Mouse (Mus musculus) kidney, postnatal 0 days (tissue): ENCODE data around the gene Kcmf1. TPM values are rescaled to one million over a fixed set of nuclear protein-coding genes. Genes with fewer than 3 reads are reported as not detected.

ENCODE experiments used
- ATAC-seq: fragments of 200-750 bp; cut with Nextera tagmentation; replicated peaks from 2 replicates; pipeline ENCODE4 v1.8.0; 2017; ENCODE audit warnings: low read depth, moderate number of reproducible peaks, moderate TSS enrichment, moderate library complexity; ENCODE audit not compliant: low FRiP score
- DNase-seq: peaks from one replicate; pipeline ENCODE4 v3.0.0-alpha.2; 2016; ENCODE audit warnings: low spot score
- H3K27ac ChIP-seq: fragments of 300-500 bp; sonication (generic); 2 replicates; pipeline ENCODE4 v1.5.1; 2014; ENCODE audit warnings: mild to moderate bottlenecking
- H3K27me3 ChIP-seq: fragments of 300-500 bp; sonication (generic); 2 replicates; pipeline ENCODE4 v1.6.1; 2014; ENCODE audit warnings: low read length, mixed read lengths; ENCODE audit not compliant: insufficient read depth
- H3K36me3 ChIP-seq: fragments of 300-500 bp; sonication (generic); 2 replicates; pipeline ENCODE4 v1.6.1; 2014; ENCODE audit warnings: low read length, mixed read lengths; ENCODE audit not compliant: insufficient read depth
- H3K4me1 ChIP-seq: fragments of 300-500 bp; sonication (generic); replicated peaks from 2 replicates; pipeline ENCODE4 v1.6.1; 2014; ENCODE audit warnings: antibody characterized with exemption, low read length, mixed read lengths; ENCODE audit not compliant: insufficient read depth
- H3K4me2 ChIP-seq: fragments of 300-500 bp; sonication (generic); 2 replicates; pipeline ENCODE4 v1.6.1; 2014; ENCODE audit warnings: mild to moderate bottlenecking, low read length, moderate library complexity, mixed read lengths
- H3K4me3 ChIP-seq: fragments of 300-500 bp; sonication (generic); replicated peaks from 2 replicates; pipeline ENCODE4 v1.5.1; 2014; ENCODE audit warnings: low read depth, low read length
- H3K9ac ChIP-seq: fragments of 300-500 bp; sonication (generic); 2 replicates; pipeline ENCODE4 v1.6.1; 2014; ENCODE audit warnings: low read depth, low read length
- H3K9me3 ChIP-seq: fragments of 300-500 bp; sonication (generic); replicated peaks from 2 replicates; pipeline ENCODE4 v1.6.1; 2016; ENCODE audit warnings: low read length, inconsistent platforms, mixed read lengths
- CTCF ChIP-seq: IDR thresholded peaks from 2 replicates; pipeline ENCODE4 v1.5.1; 2016; ENCODE audit warnings: antibody characterized with exemption, low read depth, mild to moderate bottlenecking, moderate library complexity
- WGBS: fragments of 180-500 bp; shearing (Covaris S2); extraction: QIAGEN DNeasy Blood & Tissue Kit; methylation state at CpG from one replicate; pipeline ENCODE4 v1.1.7; 2014; 5-methylcytosine and 5-hydroxymethylcytosine counted together
- polyA plus RNA-seq: library from polyadenylated mRNA; unstranded; fragments of >200 nt; fragmentation: Nextera tagmentation; extraction: Ambion mirVana; gene quantifications from 2 replicates; pipeline ENCODE4 v1.2.1, GENCODE M21; 2015

The Kcmf1 gene
- polyA plus RNA-seq, 1 experiment from 2014 or later: 57.7 TPM

- no peak overlapping the region for H3K9ac ChIP-seq
- no peak overlapping the region for H3K27ac ChIP-seq
- no peak for DNase-seq
- no peaks in the 10 kb centered on the region for H3K9me3 ChIP-seq
- 90% methylated on average over 6 of the region's 6 CpGs for WGBS
- no peaks in the 10 kb centered on the region for H3K36me3 ChIP-seq
- no peaks in the 10 kb centered on the region for H3K4me1 ChIP-seq
- ATAC-seq: no peak
- no peak overlapping the region for H3K4me2 ChIP-seq
- TF ChIP-seq CTCF: peak; percentile 46
- H3K27me3 ChIP-seq: no peaks in the 10 kb centered on the region
- H3K4me3 ChIP-seq: no peak overlapping the region
These were observed 2.6 kb upstream of the Kcmf1 start for GRCm38 (mm10) chr6:72902254-72902990.

- no peaks in the 10 kb centered on the region for H3K9me3 ChIP-seq
- H3K4me1 ChIP-seq: no peaks in the 10 kb centered on the region
- DNase-seq (no peak), ATAC-seq (no peak)
- no peak for TF ChIP-seq CTCF
- 56% methylated on average over 7 of the region's 7 CpGs for WGBS
- H3K27ac ChIP-seq: peak overlapping the region; percentile 99
- H3K36me3 ChIP-seq: no peaks in the 10 kb centered on the region
- no peaks in the 10 kb centered on the region for H3K27me3 ChIP-seq
- peak overlapping the region; percentile 99 for H3K9ac ChIP-seq
- H3K4me3 ChIP-seq: peak overlapping the region; percentile 91; the same call in 1 of the 2 replicates
- peak overlapping the region; percentile 86 for H3K4me2 ChIP-seq
These were observed 1.2 kb upstream of the Kcmf1 start for GRCm38 (mm10) chr6:72900952-72901351.

GRCm38 (mm10) chr6:72899201-72899780 lies 488 bp downstream of the Kcmf1 start:
- no peak for DNase-seq
- ATAC-seq: peak; percentile 62
- no peak for TF ChIP-seq CTCF
- Histone ChIP-seq H3K4me2 (peak overlapping the region; percentile 86), H3K9ac (peak overlapping the region; percentile 99), H3K4me1 (no peaks in the 10 kb centered on the region), H3K9me3 (no peaks in the 10 kb centered on the region), H3K27me3 (no peaks in the 10 kb centered on the region), H3K36me3 (no peaks in the 10 kb centered on the region), H3K27ac (peak overlapping the region; percentile 99), H3K4me3 (peak overlapping the region; percentile 91)
- under 1% methylated on average over 74 of the region's 85 CpGs for WGBS

- Histone ChIP-seq H3K4me3 (peak overlapping the region; percentile 91), H3K4me1 (no peaks in the 10 kb centered on the region), H3K36me3 (no peaks in the 10 kb centered on the region), H3K27me3 (no peaks in the 10 kb centered on the region), H3K9me3 (no peaks in the 10 kb centered on the region), H3K9ac (peak overlapping the region; percentile 99), H3K27ac (peak overlapping the region; percentile 99), H3K4me2 (peak overlapping the region; percentile 86)
- ATAC-seq (peak; percentile 37), DNase-seq (peak; percentile 58)
- TF ChIP-seq CTCF: no peak
- WGBS: under 1% methylated on average over 60 of the region's 71 CpGs
These were observed 1.3 kb downstream of the Kcmf1 start for GRCm38 (mm10) chr6:72898244-72899200.

GRCm38 (mm10) chr6:72895000-72895399 lies 4.8 kb downstream of the Kcmf1 start:
- Histone ChIP-seq H3K27ac (no peak overlapping the region), H3K9me3 (no peaks in the 10 kb centered on the region), H3K4me3 (no peak overlapping the region), H3K4me2 (no peak overlapping the region), H3K9ac (no peak overlapping the region), H3K27me3 (no peaks in the 10 kb centered on the region), H3K4me1 (no peaks in the 10 kb centered on the region), H3K36me3 (no peaks in the 10 kb centered on the region)
- 58% methylated on average over 3 of the region's 3 CpGs for WGBS
- ATAC-seq (no peak), DNase-seq (no peak)
- TF ChIP-seq CTCF: no peak

- no peak for TF ChIP-seq CTCF
- H3K4me3 ChIP-seq: no peak overlapping the region
- H3K27me3 ChIP-seq: no peaks in the 10 kb centered on the region
- H3K36me3 ChIP-seq: no peaks in the 10 kb centered on the region
- ATAC-seq: no peak
- H3K9me3 ChIP-seq: no peaks in the 10 kb centered on the region
- 87% methylated on average over 2 of the region's 2 CpGs for WGBS
- no peaks in the 10 kb centered on the region for H3K4me1 ChIP-seq
- H3K4me2 ChIP-seq: no peak overlapping the region
- no peak for DNase-seq
- no peak overlapping the region for H3K9ac ChIP-seq
- no peak overlapping the region for H3K27ac ChIP-seq
These were observed 8.5 kb downstream of the Kcmf1 start for GRCm38 (mm10) chr6:72891238-72891637.
